Mouse (Mus musculus) heart, postnatal 25 days (tissue): ENCODE measurements around the gene Pcolce. TPM values are rescaled to one million over a fixed set of nuclear protein-coding genes. Genes with fewer than 3 reads are reported as not detected.
"Not testable (repeated sequence)": the region's sequence is repeated elsewhere in the genome, so short reads cannot be mapped to it uniquely, and the experiment has no call there.

Experiments
- DNase-seq: peaks from one replicate; pipeline ENCODE4 v3.0.0; 2022; ENCODE audit warnings: low spot score
- intact Hi-C: fragments of 180-260 bp; cut with DNase I; formaldehyde crosslinking; loops from one replicate; pipeline ENCODE4 v1.15.1; 2025
- total RNA-seq, 2 experiments: library from RNA; stranded (reverse); gene quantifications; 2 replicates each; pipeline ENCODE4 v1.2.3; 2021

Gene Pcolce
- total RNA-seq, 2 experiments from 2014 or later, result 66.9 to 71.3 TPM

GRCm38 (mm10) chr5:137630602-137631001, 17.0 kb upstream of the Pcolce start:
- intact Hi-C loops, result no loop called here
- peak; percentile 32 for DNase-seq

GRCm38 (mm10) chr5:137629906-137630545, 16.4 kb upstream of the Pcolce start:
- intact Hi-C loops, result no loop called here
- no peak for DNase-seq

- intact Hi-C loops, result no loop called here
- no peak for DNase-seq
Measured at GRCm38 (mm10) chr5:137629306-137629721, 15.7 kb upstream of the Pcolce start.

GRCm38 (mm10) chr5:137628498-137629305, 15.1 kb upstream of the Pcolce start, which contains the start of the genes Fbxo24, Lrch4 and Gm20605:
TSS of gene Fbxo24 (minus strand) at chr5:137629002.
TSS of gene Lrch4 (plus strand) at chr5:137629121.
TSS of gene Gm20605 (plus strand) at chr5:137629175.
- intact Hi-C loops, result no loop called here

GRCm38 (mm10) chr5:137627991-137628390, 14.4 kb upstream of the Pcolce start:
- intact Hi-C loops, result no loop called here
- no peak for DNase-seq

More at GRCm38 (mm10) chr5:137628498-137629305, 15.1 kb upstream of the Pcolce start, which contains the start of the genes Fbxo24, Lrch4 and Gm20605:
- DNase-seq, result peak; percentile 100

- intact Hi-C loops, result no loop called here
- no peak for DNase-seq
Measured at GRCm38 (mm10) chr5:137623937-137624530, 10.4 kb upstream of the Pcolce start.

- DNase-seq, result no peak
- intact Hi-C loops, result no loop called here
Measured at GRCm38 (mm10) chr5:137615347-137615746, 1.8 kb upstream of the Pcolce start.

GRCm38 (mm10) chr5:137614921-137615320, 1.3 kb upstream of the Pcolce start:
- DNase-seq, intact Hi-C loops: not testable (repeated sequence)

GRCm38 (mm10) chr5:137613076-137613475, 508 bp downstream of the Pcolce start:
- intact Hi-C loops, result no loop called here
- no peak for DNase-seq

- intact Hi-C loops, result no loop called here
- DNase-seq, result peak; percentile 69
Measured at GRCm38 (mm10) chr5:137611245-137611602, 2.4 kb downstream of the Pcolce start.

GRCm38 (mm10) chr5:137610548-137611244, 2.9 kb downstream of the Pcolce start:
- peak; percentile 75 for DNase-seq
- intact Hi-C loops, result no loop called here

- no peak for DNase-seq
- intact Hi-C loops, result no loop called here
Measured at GRCm38 (mm10) chr5:137610056-137610455, 3.5 kb downstream of the Pcolce start.

GRCm38 (mm10) chr5:137609292-137609691, 4.3 kb downstream of the Pcolce start:
- intact Hi-C loops, result no loop called here
- no peak for DNase-seq

GRCm38 (mm10) chr5:137608654-137609190, 4.9 kb downstream of the Pcolce start:
- intact Hi-C loops, result no loop called here
- no peak for DNase-seq

- DNase-seq, result no peak
- intact Hi-C loops, result no loop called here
Measured at GRCm38 (mm10) chr5:137607860-137608653, 5.5 kb downstream of the Pcolce start.

- intact Hi-C loops, result loop anchor here (2.0 to 5.0 kb wide), 3 partner anchors 69 to 156 kb away; partner anchors contain the start of genes Epo, Gnb2 and Pop7
Measured at GRCm38 (mm10) chr5:137601365-137601729, 12.2 kb downstream of the Pcolce start.

GRCm38 (mm10) chr5:137600619-137601364, 12.8 kb downstream of the Pcolce start, which contains the start of gene Mospd3:
TSS of gene Mospd3 (minus strand) at chr5:137601058.
- intact Hi-C loops, result loop anchor here (2.0 to 5.0 kb wide), 3 partner anchors 68 to 157 kb away; partner anchors contain the start of genes Epo, Gnb2 and Pop7
- DNase-seq, result peak; percentile 92

More at GRCm38 (mm10) chr5:137601365-137601729, 12.2 kb downstream of the Pcolce start:
- DNase-seq, result no peak

- intact Hi-C loops, result loop anchor here (2.0 to 5.0 kb wide), 3 partner anchors 67 to 157 kb away; partner anchors contain the start of genes Epo, Gnb2 and Pop7
Measured at GRCm38 (mm10) chr5:137600281-137600618, 13.3 kb downstream of the Pcolce start.

More at GRCm38 (mm10) chr5:137600281-137600618, 13.3 kb downstream of the Pcolce start:
- no peak for DNase-seq
